ENCODE assay signal across 24 mouse cellular contexts in the genomic region with DNA sequence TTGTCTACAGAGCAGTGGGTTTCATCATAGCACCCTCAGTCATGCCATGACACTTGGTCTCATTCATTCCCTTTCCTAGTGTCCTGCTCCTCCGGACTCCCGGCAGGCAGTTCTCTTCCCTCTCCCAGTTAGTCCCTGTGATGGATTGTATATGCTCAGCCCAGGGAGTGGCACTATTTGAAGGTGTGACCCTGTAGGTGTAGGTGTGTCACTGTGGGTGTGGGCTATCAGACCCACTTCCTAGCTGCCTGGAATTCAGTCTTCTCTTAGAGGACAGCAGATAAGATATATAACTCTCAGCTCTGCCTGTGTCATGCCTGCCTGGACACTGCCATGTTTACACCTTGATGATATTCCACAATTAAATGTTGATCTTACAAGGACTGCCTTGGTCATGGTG. TPM values are rescaled to one million over a fixed set of nuclear protein-coding genes. Genes with fewer than 3 reads are reported as not detected.
"Had no signal": no experiment of that assay in that cellular context is flagged by ENCODE, and none has a peak within 500 bp of the region (broad histone marks: within the 10 kb centered on the region; RNA-seq: fewer than 3 reads in every experiment).

No protein-coding gene starts in this region.

- H3K4me2 ChIP-seq: neural tube, embryonic 12.5 days; neural tube, embryonic 13.5 days; neural tube, embryonic 15.5 days; stomach, embryonic 15.5 days had no signal

- H3K4me1 ChIP-seq: neural tube, embryonic 12.5 days; neural tube, embryonic 13.5 days; neural tube, embryonic 15.5 days; stomach, embryonic 15.5 days had no signal

- H3K4me3 ChIP-seq: neural tube, embryonic 12.5 days; neural tube, embryonic 13.5 days; neural tube, embryonic 15.5 days; stomach, embryonic 15.5 days had no signal

- H3K27me3 ChIP-seq: neural tube, embryonic 12.5 days; neural tube, embryonic 13.5 days; neural tube, embryonic 15.5 days; stomach, embryonic 15.5 days had no signal

- H3K9me3 ChIP-seq: neural tube, embryonic 12.5 days; neural tube, embryonic 13.5 days; neural tube, embryonic 15.5 days; stomach, embryonic 15.5 days had no signal

- DNase-seq: retina, postnatal 1 day; right cerebral cortex, adult 18-20 months; right cerebral cortex, postnatal 14 days; right cerebral cortex, postnatal 25 days; right cerebral cortex, postnatal 4 days; spleen, adult 18-20 months; thymus, adult 18-20 months; thymus, adult 2 months; thymus, postnatal 14 days; thymus, postnatal 25 days; thymus, postnatal 36 days; thymus, postnatal 4 days had no signal

- H3K27ac ChIP-seq: neural tube, embryonic 12.5 days; neural tube, embryonic 13.5 days; neural tube, embryonic 15.5 days; stomach, embryonic 15.5 days had no signal

- H3K9ac ChIP-seq: neural tube, embryonic 12.5 days; neural tube, embryonic 13.5 days; neural tube, embryonic 15.5 days; stomach, embryonic 15.5 days had no signal

RNA-seq across cellular contexts. Expression of a gene that starts 17.8 kb away (rescaled TPM):
- polyA plus RNA-seq: neural tube, embryonic 11.5 days; neural tube, embryonic 12.5 days; neural tube, embryonic 13.5 days; neural tube, embryonic 14.5 days; neural tube, embryonic 15.5 days; small intestine, adult 2 months; spleen, adult 2 months; stomach, embryonic 14.5 days; stomach, embryonic 15.5 days; stomach, embryonic 16.5 days; testis, adult 2 months; thymus, adult 2 months; thymus, postnatal 0 days had no signal
